Mouse (Mus musculus) MEL (cell line): ENCODE measurements around the gene Nub1. TPM values are rescaled to one million over a fixed set of nuclear protein-coding genes. Genes with fewer than 3 reads are reported as not detected.
A peak's percentile ranks its signal among the peaks of the same experiment; 100 is the strongest.

ENCODE experiments used
- BHLHE40 ChIP-seq: IDR thresholded peaks from 2 replicates; pipeline ENCODE4 v1.6.1; 2012; ENCODE audit warnings: low read depth, mild to moderate bottlenecking, inconsistent platforms, low read length, improper control_type of control experiment, borderline replicate concordance
- CHD1 ChIP-seq: IDR thresholded peaks from 2 replicates; pipeline ENCODE4 v1.6.1; 2012; ENCODE audit warnings: low read depth, mild to moderate bottlenecking, inconsistent platforms, low read length, improper control_type of control experiment
- CHD2 ChIP-seq: IDR thresholded peaks from 2 replicates; pipeline ENCODE4 v1.6.1; 2011; ENCODE audit warnings: low read length, improper control_type of control experiment
- CTCF ChIP-seq, 3 experiments: IDR thresholded peaks in 2 of 3; conservative IDR thresholded peaks in 1 of 3; 2 replicates each; pipeline ENCODE4 v1.5.1; 2011 to 2012; ENCODE audit warnings: low read length in 3 of 3, low read depth in 2 of 3, mild to moderate bottlenecking in 2 of 3, improper control_type of control experiment in 1 of 3, inconsistent platforms in 1 of 3, mixed read lengths in 1 of 3, moderate library complexity in 1 of 3; ENCODE audit not compliant: control insufficient read depth in 1 of 3, insufficient read depth in 1 of 3, poor library complexity in 1 of 3, severe bottlenecking in 1 of 3
- E2F4 ChIP-seq: IDR thresholded peaks from 2 replicates; pipeline ENCODE4 v1.6.1; 2011; ENCODE audit warnings: low read depth, low read length, improper control_type of control experiment, borderline replicate concordance
- ELF1 ChIP-seq: IDR thresholded peaks from 2 replicates; pipeline ENCODE4 v1.6.1; 2014; ENCODE audit warnings: low read depth, mild to moderate bottlenecking, inconsistent platforms, low read length, improper control_type of control experiment, moderate library complexity
- EP300 ChIP-seq, 2 experiments: IDR thresholded peaks; 2 replicates each; pipeline ENCODE4 v1.6.1; 2011; ENCODE audit warnings: improper control_type of control experiment in 2 of 2, low read length in 2 of 2, low read depth in 1 of 2, mild to moderate bottlenecking in 1 of 2
- ETS1 ChIP-seq: IDR thresholded peaks from 2 replicates; pipeline ENCODE4 v1.6.1; 2012; ENCODE audit warnings: low read depth, mild to moderate bottlenecking, inconsistent platforms, low read length, improper control_type of control experiment, moderate library complexity
- JUND ChIP-seq: IDR thresholded peaks from 2 replicates; pipeline ENCODE4 v1.6.1; 2011; ENCODE audit warnings: low read depth, mild to moderate bottlenecking, improper control_type of control experiment, low read length
- MAFK ChIP-seq: IDR thresholded peaks from 2 replicates; pipeline ENCODE4 v1.6.1; 2011; ENCODE audit warnings: low read depth, mild to moderate bottlenecking, low read length, improper control_type of control experiment, borderline replicate concordance
- MAX ChIP-seq: IDR thresholded peaks from 2 replicates; pipeline ENCODE4 v1.6.1; 2011; ENCODE audit warnings: low read length, improper control_type of control experiment
- MYC ChIP-seq: IDR thresholded peaks from 2 replicates; pipeline ENCODE4 v1.6.1; 2011; ENCODE audit warnings: low read depth, mild to moderate bottlenecking, low read length, improper control_type of control experiment, moderate library complexity
- NRF1 ChIP-seq: IDR thresholded peaks from 2 replicates; pipeline ENCODE4 v1.6.1; 2014; ENCODE audit warnings: low read depth, mild to moderate bottlenecking, inconsistent platforms, low read length, improper control_type of control experiment, moderate library complexity; ENCODE audit not compliant: poor library complexity, insufficient read depth, severe bottlenecking
- POLR2AphosphoS5 ChIP-seq: IDR thresholded peaks from 2 replicates; pipeline ENCODE4 v1.6.1; 2012; ENCODE audit warnings: low read depth, borderline replicate concordance, mild to moderate bottlenecking, inconsistent platforms, low read length, moderate library complexity, mixed read lengths
- SIN3A ChIP-seq: IDR thresholded peaks from 2 replicates; pipeline ENCODE4 v1.6.1; 2012; ENCODE audit warnings: low read length, improper control_type of control experiment, inconsistent platforms
- SMC3 ChIP-seq: IDR thresholded peaks from 2 replicates; pipeline ENCODE4 v1.6.1; 2011; ENCODE audit warnings: low read depth, low read length, improper control_type of control experiment
- TAL1 ChIP-seq: IDR thresholded peaks from 2 replicates; pipeline ENCODE4 v1.6.1; 2012; ENCODE audit warnings: mild to moderate bottlenecking, inconsistent platforms, low read length, moderate library complexity, mixed read lengths
- TBP ChIP-seq: IDR thresholded peaks from 2 replicates; pipeline ENCODE4 v1.8.0; 2011; ENCODE audit warnings: low read depth, low read length, improper control_type of control experiment
- UBTF ChIP-seq: IDR thresholded peaks from 2 replicates; pipeline ENCODE4 v1.6.1; 2012; ENCODE audit warnings: low read depth, mild to moderate bottlenecking, inconsistent platforms, low read length, improper control_type of control experiment, moderate library complexity, borderline replicate concordance; ENCODE audit not compliant: insufficient read depth
- USF1 ChIP-seq: IDR thresholded peaks from 2 replicates; pipeline ENCODE4 v1.6.1; 2014; ENCODE audit warnings: low read depth, mild to moderate bottlenecking, inconsistent platforms, low read length, improper control_type of control experiment, moderate library complexity
- ZC3H11A ChIP-seq: IDR thresholded peaks from 2 replicates; pipeline ENCODE4 v1.6.1; 2012; ENCODE audit warnings: low read depth, mild to moderate bottlenecking, inconsistent platforms, low read length, improper control_type of control experiment
- ZKSCAN1 ChIP-seq: IDR thresholded peaks from 2 replicates; pipeline ENCODE4 v1.6.1; 2012; ENCODE audit warnings: low read depth, mild to moderate bottlenecking, inconsistent platforms, low read length, improper control_type of control experiment, moderate library complexity
- ZNF384 ChIP-seq: IDR thresholded peaks from 2 replicates; pipeline ENCODE4 v1.6.1; 2012; ENCODE audit warnings: low read depth, mild to moderate bottlenecking, inconsistent platforms, low read length, improper control_type of control experiment
- polyA plus RNA-seq, 2 experiments: library from polyadenylated mRNA; stranded (reverse) in 1 of 2; unstranded in 1 of 2; fragments of >175 nt in 1 of 2; fragments of >200 nt in 1 of 2; gene quantifications; 2 replicates each; pipeline versions ENCODE4 v1.2.1 to v1.2.4; 2012; ENCODE audit warnings: low replicate concordance in 2 of 2, low read depth in 1 of 2; ENCODE audit not compliant: insufficient read length in 2 of 2, insufficient read depth in 1 of 2, missing spikeins in 1 of 2
- total RNA-seq: library from RNA; depleted of rRNA; stranded (reverse); fragments of 300-350 nt; gene quantifications from 2 replicates; pipeline ENCODE4 v1.2.3, GENCODE M21; 2012

Gene Nub1
- total and polyA plus RNA-seq, 3 experiments, result 38.3 to 59.6 TPM; not detected in 1

DNA sequence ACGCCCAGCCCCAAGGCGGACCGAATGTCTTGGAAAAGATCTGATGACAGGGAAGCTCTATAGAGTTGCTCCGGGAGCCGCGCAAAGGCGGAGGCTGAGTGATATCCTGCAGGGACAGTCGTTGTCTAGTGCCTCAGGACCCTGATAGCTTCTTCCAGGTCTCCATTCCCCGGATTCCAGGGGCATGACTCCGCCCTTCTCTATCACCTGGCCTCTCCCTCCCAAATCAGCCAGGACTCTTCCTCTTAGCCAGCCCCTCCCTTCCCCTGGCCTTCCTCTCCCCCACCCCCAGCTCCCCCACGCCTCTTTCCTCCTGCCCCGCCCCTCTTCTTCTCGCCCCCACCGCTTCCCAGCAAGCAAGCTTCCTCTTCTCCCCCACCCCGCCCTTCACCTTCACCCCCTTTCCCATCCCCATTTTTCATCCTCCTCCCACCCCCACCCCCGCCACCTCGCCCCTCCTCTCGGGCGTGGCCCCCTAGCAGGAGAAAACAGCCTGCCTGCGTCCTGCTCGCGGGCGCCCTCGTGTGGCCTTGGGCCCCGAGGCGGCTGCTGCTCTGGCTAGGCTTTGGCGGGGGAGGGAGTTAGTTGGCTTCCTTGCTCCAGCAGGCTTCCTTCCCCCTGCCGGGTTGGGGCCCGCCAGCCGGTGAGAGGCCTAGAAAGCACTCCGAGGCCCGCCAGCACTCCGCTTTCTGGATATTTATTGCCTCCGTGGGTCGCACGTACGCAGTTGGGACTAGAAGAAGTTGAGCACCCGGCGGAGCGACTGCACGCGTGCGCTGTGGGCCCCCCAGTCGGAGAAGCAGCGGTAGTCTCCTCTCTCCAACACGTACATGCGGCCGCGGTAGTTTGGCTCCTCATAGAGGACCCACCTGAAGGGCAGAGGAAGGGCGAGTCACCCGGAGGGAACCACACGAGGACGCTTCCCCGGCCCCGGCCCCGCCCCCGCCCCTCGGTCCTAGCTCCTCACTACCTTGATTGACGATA is 65.3 kb downstream of the Nub1 start (continued):
- TF ChIP-seq NRF1, result peak; percentile 62; the same call in 1 of the 2 replicates
- no peak for TF ChIP-seq ELF1
- no peak for TF ChIP-seq JUND
- TF ChIP-seq POLR2AphosphoS5, result no peak
- TF ChIP-seq E2F4, result no peak
- no peak for TF ChIP-seq CHD1
- no peak for TF ChIP-seq ZC3H11A
- peak in 2 of 3 experiments; percentile 54 to 67; a peak in 5 of 6 replicates for TF ChIP-seq CTCF (IDR thresholded peaks at IDR 0.05 in 2 of 3, conservative IDR thresholded peaks at IDR 0.05 in 1 of 3; ENCODE audit: control insufficient read depth in 1 of 3, insufficient read depth in 1 of 3, low read depth in 2 of 3, low read length in 3 of 3, poor library complexity in 1 of 3, severe bottlenecking in 1 of 3)
- TF ChIP-seq MYC, result no peak
- peak; percentile 52 for TF ChIP-seq MAX
- TF ChIP-seq CHD2, result no peak
- TF ChIP-seq ZNF384, result 0 out of 2 replicates have a peak, but pooled peaks have one; percentile 25
- no peak for TF ChIP-seq ZKSCAN1
- TF ChIP-seq MAFK, result no peak
- TF ChIP-seq BHLHE40, result no peak
- TF ChIP-seq UBTF, result no peak
- TF ChIP-seq EP300 (IDR thresholded peaks at IDR 0.05; ENCODE audit: low read depth in 1 of 2, low read length in 2 of 2), result no peak
- TF ChIP-seq ETS1, result no peak
- no peak; the same call in 1 of the 2 replicates for TF ChIP-seq SIN3A
- TF ChIP-seq SMC3, result peak; percentile 56
- no peak for TF ChIP-seq TAL1
- no peak for TF ChIP-seq USF1
- no peak for TF ChIP-seq TBP
- TF ChIP-seq, all 39 proteins: peak for 11
